Mouse (Mus musculus) embryonic stem cell, embryonic (primary cell): ENCODE data around the gene Chst11.

Experiments used
- CTCF ChIA-PET, 4 experiments: fragments of 300-600 bp in 2 of 4; fragments of 350-600 bp in 2 of 4; sonication (Branson Sonifier 250); formaldehyde crosslinking; loops; one replicate each; lab custom pipeline; 2022; ENCODE audit warnings: inconsistent platforms in 2 of 4; lab: Charles Lee
- POLR2A ChIA-PET, 4 experiments: fragments of 300-600 bp in 2 of 4; fragments of 350-600 bp in 2 of 4; sonication (Branson Sonifier 250); formaldehyde crosslinking; loops; one replicate each; lab custom pipeline; 2022; ENCODE audit warnings: antibody characterized with exemption in 4 of 4, inconsistent platforms in 1 of 4; lab: Charles Lee

Gene Chst11

GRCm38 (mm10) chr10:83150587-83150986, 165.3 kb downstream of the Chst11 start:
- ChIA-PET POLR2A (interaction anchor here in 1 of 4 experiments (0.7 kb wide), 1 partner anchor 487 kb away, joined by 3 read pairs; no protein-coding TSS in a partner anchor), CTCF (no interaction called here)

GRCm38 (mm10) chr10:83151362-83151761, 166.1 kb downstream of the Chst11 start:
- CTCF ChIA-PET: no interaction called here

GRCm38 (mm10) chr10:83151896-83152685, 166.8 kb downstream of the Chst11 start:
- POLR2A ChIA-PET: no interaction called here
- CTCF ChIA-PET: interaction anchor here in 1 of 4 experiments (0.6 kb wide), 1 partner anchor 18 kb away, joined by 3 read pairs; no protein-coding TSS in a partner anchor

More at GRCm38 (mm10) chr10:83151362-83151761, 166.1 kb downstream of the Chst11 start:
- POLR2A ChIA-PET: no interaction called here

- ChIA-PET POLR2A (interaction anchor here in 1 of 4 experiments (0.7 kb wide), 1 partner anchor 12 kb away, joined by 3 read pairs; no protein-coding TSS in a partner anchor), CTCF (no interaction called here)
Observed at GRCm38 (mm10) chr10:83152723-83153122, 167.4 kb downstream of the Chst11 start.

DNA sequence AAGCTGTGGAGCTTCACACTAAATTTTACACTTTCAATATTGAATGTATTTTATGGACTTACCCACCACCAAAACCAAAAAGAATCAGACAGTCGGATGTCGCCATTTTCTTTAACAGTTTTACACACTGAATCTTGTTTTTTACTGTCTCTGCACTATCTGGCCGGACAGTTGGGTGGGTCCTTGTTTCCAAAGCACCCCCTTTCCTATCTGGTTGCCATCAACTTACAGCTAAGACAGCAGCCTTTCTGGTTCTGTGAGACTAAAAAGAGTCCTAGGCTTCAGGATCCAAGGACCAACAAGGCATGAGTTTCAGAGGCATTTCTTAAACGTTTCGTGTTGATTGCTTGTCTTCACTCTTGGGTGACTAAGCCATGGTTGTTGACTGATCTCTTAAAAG, 168.1 kb downstream of the Chst11 start:
- POLR2A ChIA-PET: interaction anchor here in 1 of 4 experiments (0.7 kb wide), 1 partner anchor 13 kb away, joined by 3 read pairs; no protein-coding TSS in a partner anchor
- CTCF ChIA-PET: no interaction called here

GRCm38 (mm10) chr10:83153887-83154286, 168.6 kb downstream of the Chst11 start:
- ChIA-PET CTCF (no interaction called here), POLR2A (no interaction called here)

DNA sequence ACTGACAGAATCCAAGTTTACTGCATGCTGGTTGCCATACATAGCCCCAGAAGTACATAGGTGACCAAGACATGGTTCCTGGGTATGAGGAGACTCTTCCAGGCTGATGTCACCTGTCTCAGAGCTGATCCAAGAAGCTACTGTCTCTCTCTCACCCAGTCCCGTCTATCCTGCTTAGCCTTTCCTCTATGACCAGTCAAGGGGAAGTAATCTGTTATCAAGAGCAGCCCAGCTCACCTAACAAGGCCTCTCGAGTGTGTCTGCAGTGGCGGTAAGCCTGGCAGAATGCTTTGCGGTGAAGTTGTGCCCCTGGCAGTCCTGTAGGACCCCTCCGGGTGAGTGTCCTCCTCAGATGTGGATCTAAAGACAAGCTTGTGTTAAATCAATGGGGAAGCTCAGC, 172.0 kb downstream of the Chst11 start:
- ChIA-PET POLR2A (no interaction called here), CTCF (no interaction called here)

- CTCF ChIA-PET: interaction anchor here in 1 of 4 experiments (0.5 kb wide), 2 partner anchors 101 to 371 kb away, joined by 4 to 5 read pairs; no protein-coding TSS in a partner anchor
- POLR2A ChIA-PET: no interaction called here
Observed at GRCm38 (mm10) chr10:83158322-83158721, 173.0 kb downstream of the Chst11 start.

GRCm38 (mm10) chr10:83159229-83159628, 173.9 kb downstream of the Chst11 start:
- CTCF ChIA-PET: no interaction called here
- POLR2A ChIA-PET: no interaction called here

GRCm38 (mm10) chr10:83161656-83162365, 176.5 kb downstream of the Chst11 start:
- ChIA-PET CTCF (interaction anchor here in 1 of 4 experiments (1.0 kb wide), 1 partner anchor 21 kb away, joined by 3 read pairs; no protein-coding TSS in a partner anchor), POLR2A (interaction anchor here in 2 of 4 experiments (0.5 to 0.9 kb wide), 2 partner anchors 143 to 808 kb away, joined by 3 to 4 read pairs; partner anchors contain the start of gene Gm4924 (in 1 of the 2))

DNA sequence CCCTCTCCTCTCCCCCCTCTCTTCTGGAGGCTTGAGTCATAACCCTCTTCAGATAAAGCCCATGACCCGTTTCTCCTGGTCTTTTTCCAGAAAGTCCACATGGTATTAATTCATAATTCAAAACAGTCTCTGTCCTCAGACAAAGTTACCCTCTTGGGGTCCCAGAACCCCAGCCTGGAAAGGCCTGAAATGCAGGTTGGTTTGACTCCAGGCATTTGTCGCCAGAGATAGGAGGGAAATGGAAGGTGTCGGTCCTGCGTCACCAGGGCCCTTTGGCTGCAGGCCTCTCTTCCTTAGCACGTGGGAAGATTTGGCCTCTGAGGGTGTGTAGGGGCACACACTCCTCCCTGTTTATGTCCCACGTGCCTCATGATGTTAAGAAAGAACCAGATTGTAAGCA, 178.6 kb downstream of the Chst11 start:
- ChIA-PET CTCF (no interaction called here), POLR2A (interaction anchor here in 1 of 4 experiments (0.5 kb wide), 1 partner anchor 613 kb away, joined by 8 read pairs; no protein-coding TSS in a partner anchor)

GRCm38 (mm10) chr10:83164901-83165435, 179.7 kb downstream of the Chst11 start:
- ChIA-PET CTCF (interaction anchor here in 2 of 4 experiments (0.6 kb wide), 2 partner anchors 176 to 557 kb away, joined by 3 to 5 read pairs; no protein-coding TSS in a partner anchor), POLR2A (no interaction called here)

DNA sequence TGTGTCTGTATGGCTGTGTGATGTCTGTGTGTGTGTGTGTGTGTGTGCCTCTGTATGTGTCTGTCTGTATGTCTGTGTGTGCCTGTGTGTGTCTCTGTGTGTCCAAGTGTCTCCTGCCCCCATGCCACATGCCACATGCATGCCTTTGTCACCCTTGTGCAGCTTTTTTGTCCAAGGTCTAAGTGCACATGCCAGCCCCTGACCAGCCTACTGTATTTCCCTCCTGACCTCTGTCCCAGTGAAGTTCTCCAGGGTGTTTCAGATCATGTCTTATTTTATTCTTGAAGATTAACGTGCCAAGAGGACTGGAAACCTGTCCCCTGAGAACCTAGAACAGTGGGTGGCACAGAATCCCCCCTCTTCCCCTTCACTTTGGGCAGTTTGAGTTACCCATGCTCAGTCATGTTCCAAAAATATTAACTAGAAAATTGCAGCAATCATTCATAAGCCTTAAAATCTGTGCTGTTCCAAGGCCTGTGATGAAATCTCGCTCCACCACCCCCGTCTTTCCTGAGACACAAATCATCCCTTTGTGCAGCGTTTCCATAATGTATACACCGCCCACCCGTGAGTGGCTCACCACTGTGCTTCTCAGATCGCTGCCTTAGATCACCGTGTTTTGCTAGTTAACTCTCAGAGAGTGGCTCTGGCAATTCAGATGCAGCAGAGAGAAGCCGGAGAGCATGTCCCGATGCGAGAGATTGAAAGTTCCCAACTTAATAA, 180.4 kb downstream of the Chst11 start:
- CTCF ChIA-PET: no interaction called here
- POLR2A ChIA-PET: no interaction called here

DNA sequence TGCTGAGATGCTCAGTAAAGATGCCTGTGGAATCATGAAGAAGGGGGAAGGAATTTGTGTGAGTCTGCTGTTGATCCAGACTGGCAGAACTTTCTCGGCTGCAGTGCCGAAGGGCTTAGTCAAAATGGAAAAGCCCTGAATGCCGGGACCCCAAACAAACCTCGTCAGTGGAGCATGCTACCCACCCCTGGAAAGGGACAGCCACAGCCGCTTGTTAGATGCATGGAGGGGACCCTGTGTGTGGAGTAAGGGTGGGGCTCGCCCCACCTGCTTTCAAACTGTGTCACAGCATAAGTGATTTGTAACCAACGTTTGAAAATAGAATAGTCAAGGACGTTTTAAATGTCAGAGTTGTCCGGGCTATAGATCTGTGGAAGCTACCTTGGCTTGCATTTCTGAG, 181.0 kb downstream of the Chst11 start:
- CTCF ChIA-PET: no interaction called here
- POLR2A ChIA-PET: no interaction called here

- ChIA-PET POLR2A (no interaction called here), CTCF (no interaction called here)
Observed at GRCm38 (mm10) chr10:83167492-83167891, 182.2 kb downstream of the Chst11 start.

DNA sequence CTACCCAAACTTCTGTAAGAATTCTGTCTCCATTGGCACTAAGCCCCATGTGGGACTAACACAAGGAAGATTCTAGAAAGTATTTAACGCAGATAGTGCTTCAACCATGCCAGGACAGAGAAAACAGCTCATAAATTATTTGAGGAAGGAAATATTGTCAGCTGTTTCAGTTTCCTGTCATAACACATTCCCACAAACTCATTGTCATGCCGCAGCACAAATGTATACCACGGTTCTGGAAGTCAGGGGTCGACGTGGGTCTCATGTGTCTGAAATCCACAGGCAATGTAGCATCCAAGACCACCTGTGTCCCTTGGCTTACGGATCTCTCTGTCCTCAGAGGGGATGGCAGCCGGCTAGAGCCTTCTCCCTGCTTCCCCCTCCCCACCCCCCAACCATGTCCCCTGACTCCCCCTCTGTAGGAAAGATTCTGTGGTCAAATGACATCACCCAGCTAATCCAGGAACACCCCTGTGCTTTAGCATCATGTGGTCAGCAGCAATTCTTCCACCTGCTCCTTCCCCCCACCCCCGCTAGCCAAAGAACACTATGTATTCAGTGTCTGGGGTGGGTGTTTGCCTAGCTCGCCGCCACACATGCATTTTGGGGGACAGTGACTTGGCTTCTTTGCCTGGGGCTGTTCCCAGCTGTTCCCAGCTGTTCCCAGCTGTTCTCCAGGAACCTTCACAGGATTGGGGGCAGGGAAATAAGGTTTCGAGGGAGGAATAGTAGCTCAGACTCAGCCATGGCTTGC, 183.2 kb downstream of the Chst11 start:
- CTCF ChIA-PET: interaction anchor here in 1 of 4 experiments (0.6 kb wide), 1 partner anchor 297 kb away, joined by 4 read pairs; no protein-coding TSS in a partner anchor
- POLR2A ChIA-PET: interaction anchor here in 1 of 4 experiments (0.6 to 0.8 kb wide), 3 partner anchors 20 to 445 kb away, joined by 3 to 5 read pairs (median 4); no protein-coding TSS in a partner anchor

GRCm38 (mm10) chr10:83169554-83169953, 184.3 kb downstream of the Chst11 start:
- ChIA-PET CTCF (interaction anchor here in 1 of 4 experiments (0.6 kb wide), 1 partner anchor 298 kb away, joined by 4 read pairs; no protein-coding TSS in a partner anchor), POLR2A (interaction anchor here in 1 of 4 experiments (0.6 to 1.3 kb wide), 3 partner anchors 19 to 311 kb away, joined by 3 to 4 read pairs (median 3); no protein-coding TSS in a partner anchor)

DNA sequence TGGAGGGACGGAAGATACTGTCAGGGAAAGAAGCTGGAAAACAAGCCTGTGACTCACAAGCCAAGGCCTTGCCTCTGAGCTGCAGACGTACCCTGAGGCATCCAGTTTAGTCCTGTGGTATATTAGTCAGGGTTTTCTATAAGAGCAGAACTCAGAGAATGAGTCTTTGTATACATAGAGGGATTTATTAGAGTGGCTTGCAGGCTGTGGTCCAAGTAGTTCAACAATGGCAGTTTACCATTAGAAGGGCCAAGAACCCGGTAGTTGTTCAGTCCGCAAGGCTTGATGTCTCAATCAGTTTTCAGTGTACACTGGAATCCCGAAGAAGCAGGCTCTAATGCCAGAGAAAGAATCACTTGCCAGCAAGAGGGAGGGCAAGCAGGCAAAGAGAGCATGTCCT, 192.9 kb downstream of the Chst11 start:
- ChIA-PET POLR2A (no interaction called here), CTCF (no interaction called here)
